Mouse (Mus musculus) heart, adult 9 months (tissue): ENCODE results near the gene Tfap4.

Experiments used
- DNase-seq, 2 experiments: peaks; one replicate each; pipeline ENCODE4 v3.0.0; 2022; ENCODE audit warnings: low spot score in 2 of 2

Gene Tfap4

GRCm38 (mm10) chr16:4520673-4521072 lies 39.0 kb downstream of the Tfap4 start:
- DNase-seq: no peak

- no peak for DNase-seq
Observed at GRCm38 (mm10) chr16:4519825-4520224, 39.8 kb downstream of the Tfap4 start.

GRCm38 (mm10) chr16:4519157-4519556 lies 40.5 kb downstream of the Tfap4 start:
- DNase-seq: no peak

- no peak for DNase-seq
Observed at GRCm38 (mm10) chr16:4517906-4518305, 41.7 kb downstream of the Tfap4 start.

- no peak for DNase-seq
Observed at GRCm38 (mm10) chr16:4514383-4514782, 45.3 kb downstream of the Tfap4 start.

GRCm38 (mm10) chr16:4512661-4513438 lies 46.8 kb downstream of the Tfap4 start:
- DNase-seq: peak; percentile 85 to 88

- peak in 1 of 2 experiments; percentile 53 for DNase-seq
Observed at GRCm38 (mm10) chr16:4511371-4511770, 48.3 kb downstream of the Tfap4 start.

- DNase-seq: no peak
Observed at GRCm38 (mm10) chr16:4506181-4506580, 53.5 kb downstream of the Tfap4 start.

GRCm38 (mm10) chr16:4503495-4503894 lies 56.2 kb downstream of the Tfap4 start:
- DNase-seq: no peak

GRCm38 (mm10) chr16:4502568-4502967 lies 57.1 kb downstream of the Tfap4 start:
- no peak for DNase-seq

- no peak for DNase-seq
Observed at GRCm38 (mm10) chr16:4501703-4502102, 58.0 kb downstream of the Tfap4 start.

- peak; percentile 68 to 75 for DNase-seq
Observed at GRCm38 (mm10) chr16:4500598-4501385, 58.9 kb downstream of the Tfap4 start.

- DNase-seq: no peak
Observed at GRCm38 (mm10) chr16:4497762-4498607, 61.7 kb downstream of the Tfap4 start.

GRCm38 (mm10) chr16:4496470-4496869 lies 63.2 kb downstream of the Tfap4 start:
- DNase-seq: no peak

- DNase-seq: peak; percentile 47 to 49
Observed at GRCm38 (mm10) chr16:4495861-4496260, 63.8 kb downstream of the Tfap4 start.
